Mouse (Mus musculus): ENCODE data around the gene Gm5662.
"Not testable (repeated sequence)": the region's sequence is repeated elsewhere in the genome, so short reads cannot be mapped to it uniquely, and the experiment has no call there.

The Gm5662 gene

DNA sequence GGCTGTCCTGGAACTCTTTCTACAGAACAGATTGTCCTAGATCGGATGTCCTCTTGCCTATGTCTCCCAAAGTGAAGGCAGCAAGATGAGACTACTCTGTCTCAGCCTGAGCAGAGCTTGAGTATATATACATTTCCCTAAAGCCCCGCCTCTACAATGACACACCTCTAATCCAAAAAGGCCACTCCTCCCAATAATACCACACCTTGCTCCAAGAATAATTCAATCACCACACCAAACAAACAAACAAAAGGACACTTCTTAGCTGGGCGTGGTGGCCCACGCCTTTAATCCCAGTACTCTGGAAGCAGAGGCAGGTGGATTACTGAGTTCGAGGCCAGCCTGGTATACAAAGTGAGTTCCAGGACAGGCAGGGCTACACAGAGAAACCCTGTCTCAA is at the start of gene Gm5662:
Gene Gm5662 (minus strand): TSS at position 101 of the 400 bp plus-strand sequence.
- DNase-seq (ENCODE audit: low spot score in 2 of 2): not testable (repeated sequence)

DNA sequence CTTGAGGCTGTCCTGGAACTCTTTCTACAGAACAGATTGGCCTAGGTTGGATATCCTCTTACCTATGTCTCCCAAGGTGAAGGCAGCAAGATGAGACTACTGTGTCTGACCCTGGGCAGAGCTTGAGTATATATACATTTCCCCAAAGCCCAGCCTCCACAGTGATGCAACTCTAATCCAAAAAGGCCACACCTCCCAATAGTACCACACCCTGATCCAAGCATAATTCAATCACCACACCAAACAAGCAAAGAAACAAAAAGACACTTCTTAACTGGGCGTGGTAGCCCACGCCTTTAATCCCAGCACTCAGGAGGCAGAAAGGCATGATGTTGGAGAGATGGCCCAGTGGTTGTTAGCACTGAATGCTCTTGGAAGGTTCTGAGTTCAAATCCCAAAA is 49.6 kb upstream of the Gm5662 start, which contains the start of gene Gm5039:
Gene Gm5039 (minus strand): TSS at position 101 of the 400 bp plus-strand sequence.
- DNase-seq (ENCODE audit: low spot score in 2 of 2): not testable (repeated sequence)

DNA sequence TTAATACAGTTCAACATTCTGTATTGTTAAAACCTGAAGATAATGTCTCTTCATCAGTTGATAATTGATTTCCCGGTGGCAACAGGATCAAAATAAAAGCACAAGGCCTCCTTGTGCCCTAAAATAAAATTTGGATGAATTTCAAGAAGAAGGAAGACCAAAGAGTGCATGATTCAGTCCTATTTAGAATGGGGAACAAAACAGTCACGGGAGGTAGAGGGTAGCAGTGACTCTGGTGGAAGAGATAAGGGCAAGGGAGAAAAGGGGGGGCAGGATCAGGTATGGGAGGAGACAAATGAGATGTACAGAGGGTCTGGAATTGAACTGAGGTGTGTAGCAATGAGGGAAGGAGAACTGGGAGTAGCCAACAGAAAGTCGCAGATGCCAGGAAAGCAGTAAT is 40.3 kb upstream of the Gm5662 start:
- DNase-seq (ENCODE audit: low spot score in 2 of 2): no peak

DNA sequence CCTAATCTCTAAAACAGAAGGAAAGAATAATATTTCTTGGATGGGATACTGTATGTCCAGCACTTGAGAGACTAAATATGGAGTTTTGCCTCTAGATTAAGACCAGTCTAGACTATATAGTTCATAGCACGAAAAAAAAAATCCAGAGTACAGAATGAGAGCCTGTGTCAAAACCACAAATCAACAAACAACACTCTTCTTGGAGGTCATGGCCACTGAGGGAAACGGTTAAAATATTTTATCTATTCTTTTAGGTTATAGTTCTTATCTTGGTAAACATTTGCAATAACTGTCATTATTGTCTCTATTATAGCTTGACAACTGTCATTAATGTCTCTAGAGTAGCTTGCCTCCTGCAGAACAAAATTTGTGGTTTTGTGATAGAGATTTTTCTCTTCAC is 22.9 kb upstream of the Gm5662 start:
- not testable (repeated sequence) for DNase-seq (ENCODE audit: low spot score in 2 of 2)

DNA sequence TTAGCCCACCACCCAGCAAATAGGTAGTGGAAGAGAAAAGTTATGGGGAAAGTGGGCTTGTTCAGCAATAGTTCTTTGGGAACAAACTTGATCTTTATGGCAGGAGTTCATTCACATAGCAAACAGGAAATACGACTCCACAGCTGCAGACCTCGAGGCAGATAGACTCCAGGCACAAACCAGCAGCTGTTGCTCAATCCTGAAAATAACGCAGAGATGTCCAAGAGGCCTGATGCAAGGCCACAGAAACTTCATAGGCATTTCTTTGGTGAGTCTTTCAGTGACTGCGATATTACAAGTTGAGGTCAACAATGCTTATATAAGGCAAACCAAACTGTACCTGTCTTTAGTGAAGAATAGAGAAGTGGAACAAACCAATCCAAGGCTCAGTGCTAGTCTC is 18.8 kb upstream of the Gm5662 start:
- not testable (repeated sequence) for DNase-seq (ENCODE audit: low spot score in 2 of 2)

DNA sequence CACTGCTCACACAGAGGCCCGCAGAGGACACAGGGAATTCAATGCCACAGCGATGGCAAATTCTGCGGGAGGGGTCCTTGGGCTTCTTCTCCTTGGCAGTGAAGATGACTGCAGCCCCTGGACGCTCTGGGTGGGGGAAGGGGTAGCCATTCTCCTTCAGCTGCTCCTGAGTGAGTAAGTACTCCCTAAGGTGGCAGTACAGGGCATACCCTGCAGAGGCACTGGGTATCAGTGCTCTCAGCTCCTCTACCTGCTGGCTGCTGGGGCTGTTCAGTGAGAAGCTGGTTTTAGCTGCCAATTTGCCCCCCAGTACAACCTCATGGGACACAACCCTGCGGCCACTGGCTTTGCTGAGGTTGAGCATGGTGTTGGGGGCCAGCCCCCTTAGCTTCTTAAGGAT is 10.9 kb upstream of the Gm5662 start:
- DNase-seq (ENCODE audit: low spot score in 2 of 2): not testable (repeated sequence)

DNA sequence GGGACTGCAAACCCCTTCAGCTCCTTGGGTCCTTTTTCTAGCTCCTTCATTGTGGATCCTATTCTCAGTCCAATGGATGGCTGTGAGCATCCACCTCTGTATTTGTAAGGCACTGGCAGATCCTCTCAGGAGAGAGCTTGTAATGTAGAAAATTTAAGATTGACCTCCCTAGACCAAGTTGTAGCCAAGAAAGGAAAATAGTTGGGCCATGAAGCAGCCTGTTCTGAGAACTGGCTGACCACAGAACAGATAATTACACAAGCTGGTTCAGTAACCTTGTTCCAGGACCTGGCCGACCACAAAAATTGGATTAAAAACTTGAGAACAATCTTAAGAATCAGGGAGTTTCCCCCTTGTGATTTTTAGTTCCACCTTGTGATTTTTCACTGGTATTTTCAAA is 17.1 kb downstream of the Gm5662 start:
- DNase-seq (ENCODE audit: low spot score in 2 of 2): no peak

DNA sequence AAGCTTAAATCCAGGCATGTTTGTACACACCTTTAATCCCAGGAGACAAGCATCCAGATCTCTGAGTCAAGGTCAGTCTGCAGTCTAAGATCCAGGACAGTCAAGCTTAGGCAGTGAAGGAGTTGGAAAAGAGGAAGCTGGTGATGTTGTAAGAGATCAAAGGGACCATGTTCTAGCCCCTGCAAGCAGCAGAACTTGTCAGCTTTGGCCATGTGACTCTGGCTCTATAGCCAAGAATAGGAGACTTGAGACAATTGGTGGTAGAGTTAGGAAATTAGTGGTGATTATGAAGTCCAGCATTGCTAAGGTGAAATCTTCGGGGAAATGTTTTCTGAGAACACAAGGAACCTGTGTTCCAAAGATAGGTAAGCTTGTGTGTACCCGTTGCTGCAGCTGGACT is 18.4 kb downstream of the Gm5662 start:
- DNase-seq (ENCODE audit: low spot score in 2 of 2): not testable (repeated sequence)

DNA sequence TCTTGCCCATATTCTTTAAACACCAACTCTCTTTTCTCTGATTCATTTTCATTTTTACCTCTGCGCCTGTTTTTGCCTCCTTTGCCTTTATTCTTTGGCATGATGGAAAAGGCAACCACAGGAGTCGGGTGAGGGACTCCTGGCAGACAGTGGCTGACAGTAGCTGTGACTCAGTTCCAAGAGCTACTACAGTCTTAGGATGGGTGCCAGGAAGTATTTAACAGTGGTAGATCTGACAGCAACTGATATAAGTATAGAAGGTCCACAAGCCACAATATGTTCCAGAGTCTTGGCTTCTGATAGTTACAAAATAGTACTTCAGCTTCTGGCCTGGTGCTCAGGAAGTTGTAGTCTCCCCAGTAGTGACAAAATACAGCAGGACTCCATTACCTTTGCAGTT is 24.3 kb downstream of the Gm5662 start, which contains the start of gene Gm8332:
Gene Gm8332 (minus strand): TSS at position 101 of the 400 bp plus-strand sequence.
- not testable (repeated sequence) for DNase-seq (ENCODE audit: low spot score in 2 of 2)

DNA sequence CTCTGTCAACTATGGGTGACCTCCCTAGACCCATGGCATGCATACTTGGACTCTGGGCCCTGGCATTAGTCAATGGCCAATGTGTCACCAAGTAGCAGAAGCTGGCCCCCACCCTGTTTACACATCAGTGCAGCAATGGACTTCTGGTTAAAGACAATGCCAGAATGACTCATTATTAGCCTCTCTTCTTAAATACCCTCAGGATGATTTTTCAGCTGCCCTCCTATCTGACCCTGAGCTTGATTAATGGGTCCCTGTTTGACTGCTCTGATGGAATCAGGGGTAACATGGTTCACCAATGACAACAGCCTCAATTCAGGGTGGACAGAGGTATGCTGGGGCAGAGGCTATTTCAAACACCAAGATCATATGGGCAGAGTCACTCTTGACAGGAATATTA is 28.5 kb downstream of the Gm5662 start:
- DNase-seq (ENCODE audit: low spot score in 2 of 2): not testable (repeated sequence)

DNA sequence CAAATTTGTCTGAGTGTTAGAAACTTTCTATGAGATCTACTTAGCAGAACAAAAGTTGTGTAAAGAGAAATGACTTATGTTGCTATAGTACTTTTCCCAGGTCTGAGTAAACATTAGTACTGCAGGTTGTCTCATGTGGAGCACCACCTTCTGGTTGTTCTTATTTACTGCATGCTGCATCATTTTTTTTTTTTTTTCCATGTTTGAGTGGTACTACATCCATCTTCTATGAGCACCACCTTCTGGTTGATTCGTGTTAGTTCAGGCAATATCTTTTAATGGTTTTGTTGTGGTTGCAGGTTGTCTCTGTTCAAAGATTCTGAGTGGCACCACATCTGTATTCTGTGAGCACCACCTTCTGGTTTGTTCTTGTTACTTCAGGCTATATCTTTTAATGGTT is 31.4 kb downstream of the Gm5662 start:
- DNase-seq (ENCODE audit: low spot score in 2 of 2): not testable (repeated sequence)

Data from thymus, postnatal 10 days (tissue).